Mouse (Mus musculus) cerebellum, adult (tissue): ENCODE measurements around the gene Tmem50b.

Source experiments
- ATAC-seq: cut with Nextera tagmentation; 2 replicates; pipeline ENCODE4 v1.9.2; 2017; ENCODE audit warnings: mild to moderate bottlenecking, moderate library complexity, mixed read lengths; ENCODE audit not compliant: insufficient number of reproducible peaks, low FRiP score, low TSS enrichment

The Tmem50b gene

DNA sequence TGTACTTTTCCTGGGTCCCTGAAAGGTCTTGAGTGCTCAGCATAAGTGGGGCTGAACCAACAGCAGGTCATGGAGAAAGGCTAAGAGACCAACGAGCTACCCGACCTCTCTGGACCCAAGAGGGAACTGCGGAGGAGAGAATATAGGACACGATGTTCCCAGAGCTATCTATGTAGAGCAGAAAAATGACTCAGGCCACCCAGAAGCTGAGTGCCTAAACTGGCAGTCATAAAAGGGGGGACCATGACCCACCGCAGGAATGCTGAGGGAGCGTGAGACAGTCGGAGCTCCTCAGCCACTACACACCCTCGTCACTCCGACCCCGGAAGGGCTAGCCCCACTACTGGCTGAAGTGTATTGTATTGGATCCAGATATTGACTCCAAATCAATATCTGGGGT is 28.6 kb downstream of the Tmem50b start:
- no peak for ATAC-seq

DNA sequence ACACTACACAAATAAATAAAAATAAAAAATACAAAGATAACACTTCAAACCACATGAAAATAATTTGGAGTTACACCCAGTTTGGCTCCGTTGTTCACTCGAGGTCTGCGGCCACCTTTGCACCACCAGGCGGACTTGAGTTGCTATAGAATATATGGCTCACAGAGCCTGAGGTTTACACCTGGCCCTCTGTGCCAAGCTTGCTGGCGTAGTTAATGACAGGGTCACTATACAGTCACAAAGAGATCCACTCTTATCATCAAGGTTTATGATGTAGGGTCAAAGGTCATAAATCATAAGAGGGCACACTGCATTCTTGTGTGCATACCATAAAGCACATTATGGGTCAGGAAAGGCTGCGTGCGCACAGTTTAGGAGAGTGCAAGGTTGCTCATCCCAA is 31.6 kb downstream of the Tmem50b start:
- no peak for ATAC-seq

DNA sequence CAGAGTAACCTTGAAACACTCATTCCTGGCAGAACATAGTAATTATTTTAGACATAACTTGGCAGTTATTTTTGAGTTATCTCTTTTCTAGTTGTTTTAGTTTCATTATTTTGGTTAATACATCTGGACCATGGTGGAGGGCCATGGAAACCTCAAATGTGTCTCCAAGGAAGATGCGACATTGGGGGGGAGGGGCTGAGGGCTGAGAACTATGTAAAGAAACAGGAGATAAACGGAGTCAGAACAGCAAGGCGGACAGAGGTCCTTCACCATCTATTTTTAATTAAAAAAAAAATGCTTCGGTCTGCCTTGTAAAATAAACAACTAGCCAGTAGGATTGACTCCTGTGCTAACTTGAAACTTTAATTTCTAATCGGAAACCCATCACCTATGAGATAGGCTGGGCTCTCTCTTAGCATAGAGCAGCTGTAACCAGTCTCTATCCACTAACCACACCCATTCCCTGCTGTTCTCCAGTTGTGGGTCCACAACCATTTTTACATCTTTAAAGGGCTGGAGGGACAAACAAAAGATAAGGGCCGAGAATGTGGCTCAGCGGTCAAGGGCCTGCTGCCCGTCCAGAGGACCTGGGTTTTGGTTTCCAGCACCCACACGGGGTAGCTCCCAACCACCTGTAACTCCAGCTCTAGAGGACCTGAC is 32.2 kb downstream of the Tmem50b start:
- no peak for ATAC-seq

DNA sequence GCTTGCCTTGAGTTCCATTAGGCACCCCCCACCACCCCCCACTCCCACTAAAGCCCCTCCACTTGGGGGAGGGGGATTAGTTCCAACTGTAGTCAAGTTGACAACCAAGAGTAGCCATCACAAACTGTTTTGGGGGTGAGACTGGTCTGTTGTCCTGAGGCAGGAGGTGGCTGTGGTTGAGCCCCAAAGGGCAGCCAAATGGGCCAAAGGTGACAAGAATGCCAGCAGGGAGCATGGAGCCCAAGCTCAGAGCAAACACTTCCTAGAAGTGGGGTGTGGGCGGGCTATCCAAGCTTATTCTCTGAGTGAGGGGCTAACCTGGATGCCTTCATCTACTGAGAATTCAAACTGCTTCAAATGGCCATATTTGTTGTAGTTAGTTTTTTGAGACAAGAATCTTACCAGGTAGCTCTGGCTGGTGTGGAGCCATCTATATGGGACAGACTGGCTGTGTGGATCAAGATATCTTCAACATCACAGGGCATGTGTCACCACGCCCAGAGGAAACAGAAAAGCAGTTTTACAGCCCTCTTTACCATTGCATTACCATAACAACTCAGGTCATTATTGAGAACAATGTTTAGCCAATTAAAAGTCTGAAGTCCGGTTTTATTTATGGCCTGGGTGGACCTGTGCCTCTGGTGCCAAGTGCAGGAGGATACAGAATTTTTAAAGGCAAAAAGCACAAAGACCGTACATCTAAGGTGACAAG is 32.9 kb downstream of the Tmem50b start:
- ATAC-seq: no peak

DNA sequence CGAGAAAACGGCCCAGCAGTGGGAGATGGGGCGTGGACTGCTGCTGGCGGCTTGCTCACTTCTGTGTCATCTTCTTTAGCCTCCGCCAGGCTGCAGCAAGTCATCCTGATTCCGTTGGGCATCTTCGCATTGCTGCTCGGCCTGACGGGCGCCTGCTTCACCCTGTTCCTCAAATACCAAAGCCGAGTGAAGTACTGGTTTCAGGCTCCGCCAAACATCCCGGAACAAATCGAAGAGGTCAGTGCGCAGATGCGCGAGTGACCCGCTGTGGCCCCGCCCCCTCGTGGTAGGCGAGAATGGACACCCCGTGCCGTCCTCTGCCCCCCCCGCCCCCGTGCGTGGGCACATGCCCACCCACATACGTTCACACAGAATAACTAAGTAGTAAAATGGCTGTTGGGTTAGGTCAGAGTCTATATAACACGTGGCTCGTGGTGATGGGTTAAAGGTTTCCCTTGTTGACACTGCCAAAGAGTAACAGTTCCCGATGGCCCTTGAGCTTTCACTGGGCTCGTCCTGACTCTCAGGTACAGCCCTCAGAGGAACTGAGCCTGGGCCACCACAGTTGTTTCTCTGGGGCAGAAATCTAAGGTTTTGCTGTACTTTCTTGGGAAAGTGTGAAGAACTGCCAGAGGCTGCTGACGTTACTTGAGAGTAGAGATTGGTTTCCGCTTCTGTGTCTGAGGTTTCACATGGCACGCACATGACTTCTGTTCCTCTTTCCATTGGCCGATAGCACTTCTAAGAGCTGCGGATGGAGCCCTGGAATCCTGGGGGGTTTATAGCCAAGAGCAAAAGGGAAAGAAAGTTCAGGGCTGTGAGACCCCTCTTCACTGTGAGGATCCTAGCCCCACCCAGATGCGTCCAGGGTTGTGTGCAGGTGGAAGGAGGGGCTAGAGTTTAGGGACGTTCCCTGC is 35.8 kb downstream of the Tmem50b start:
- no peak for ATAC-seq

DNA sequence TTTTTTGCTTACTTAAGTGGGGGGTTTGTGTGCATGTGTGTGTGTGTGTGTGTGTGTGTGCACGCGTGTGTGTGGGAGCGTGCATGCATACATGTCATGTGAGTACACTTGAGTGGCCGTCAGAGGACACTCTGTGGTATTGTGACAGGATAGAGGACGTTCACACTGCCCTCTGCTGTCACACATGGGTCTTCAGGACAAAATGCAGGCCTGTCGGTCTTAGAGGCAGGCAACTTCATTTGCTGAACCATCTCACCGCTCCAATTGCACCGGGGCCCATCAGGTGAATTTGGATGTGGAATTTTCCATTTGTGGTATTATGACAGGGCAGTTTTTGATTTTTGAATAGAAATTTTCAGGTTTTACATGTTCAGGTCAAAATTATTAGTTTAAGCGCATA is 36.5 kb downstream of the Tmem50b start:
- peak; percentile 70; the same call in 1 of the 2 replicates for ATAC-seq

DNA sequence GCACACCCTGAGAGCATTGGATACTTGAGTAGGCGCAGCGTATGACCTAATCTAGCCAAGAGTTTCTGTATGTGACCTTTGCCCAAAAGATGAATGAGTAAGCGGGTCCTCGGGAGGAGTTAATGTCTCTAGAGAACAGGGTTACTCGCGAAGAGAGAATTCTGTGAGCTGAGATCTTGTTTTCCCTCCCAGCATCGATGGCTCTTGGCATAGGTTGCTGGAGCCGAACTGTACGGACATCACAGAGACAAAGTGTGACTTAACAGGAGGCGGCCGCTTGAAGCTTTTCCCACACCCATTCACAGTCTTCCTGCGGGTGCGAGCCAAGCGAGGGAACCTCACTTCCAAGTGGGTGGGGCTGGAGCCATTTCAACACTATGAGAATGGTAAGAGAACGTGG is 39.9 kb downstream of the Tmem50b start:
- no peak for ATAC-seq

DNA sequence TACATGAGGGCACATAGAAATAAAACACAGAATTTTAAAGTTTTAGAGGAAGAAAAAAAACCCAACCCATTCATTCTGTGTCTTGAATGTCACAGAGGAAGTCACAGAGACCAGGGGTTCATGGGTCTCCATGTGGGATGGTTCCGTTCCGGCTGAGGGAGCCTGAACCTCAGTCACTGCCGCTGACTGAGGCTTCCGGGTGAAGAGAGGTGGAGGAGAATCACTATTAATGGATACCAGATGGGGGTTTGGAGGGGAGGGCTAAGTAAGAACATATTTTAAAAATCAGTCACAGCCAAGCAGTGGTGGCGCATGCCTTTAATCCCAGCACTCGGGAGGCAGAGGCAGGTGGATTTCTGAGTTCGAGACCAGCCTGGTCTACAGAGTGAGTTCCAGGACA is 40.4 kb downstream of the Tmem50b start:
- ATAC-seq: no peak

DNA sequence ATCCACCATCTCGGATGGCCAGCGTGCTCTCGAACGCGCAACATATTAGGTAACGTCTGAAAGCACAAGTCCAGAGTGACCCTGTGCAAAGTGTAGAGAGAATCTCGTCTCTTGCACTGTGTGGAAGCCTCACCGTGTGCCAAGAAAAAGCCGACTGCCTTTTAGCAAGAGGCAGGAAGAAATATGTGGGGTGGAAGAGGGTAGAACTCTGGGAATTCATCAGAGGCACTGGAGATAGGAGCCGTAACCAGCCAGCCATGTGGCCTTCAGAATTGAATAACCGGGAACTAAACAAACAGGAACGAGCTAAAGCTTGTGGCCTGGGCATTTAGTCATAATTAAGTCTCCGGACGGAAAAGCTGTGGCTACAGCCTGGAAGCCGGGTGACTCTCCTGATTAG is 40.9 kb downstream of the Tmem50b start:
- ATAC-seq: no peak

DNA sequence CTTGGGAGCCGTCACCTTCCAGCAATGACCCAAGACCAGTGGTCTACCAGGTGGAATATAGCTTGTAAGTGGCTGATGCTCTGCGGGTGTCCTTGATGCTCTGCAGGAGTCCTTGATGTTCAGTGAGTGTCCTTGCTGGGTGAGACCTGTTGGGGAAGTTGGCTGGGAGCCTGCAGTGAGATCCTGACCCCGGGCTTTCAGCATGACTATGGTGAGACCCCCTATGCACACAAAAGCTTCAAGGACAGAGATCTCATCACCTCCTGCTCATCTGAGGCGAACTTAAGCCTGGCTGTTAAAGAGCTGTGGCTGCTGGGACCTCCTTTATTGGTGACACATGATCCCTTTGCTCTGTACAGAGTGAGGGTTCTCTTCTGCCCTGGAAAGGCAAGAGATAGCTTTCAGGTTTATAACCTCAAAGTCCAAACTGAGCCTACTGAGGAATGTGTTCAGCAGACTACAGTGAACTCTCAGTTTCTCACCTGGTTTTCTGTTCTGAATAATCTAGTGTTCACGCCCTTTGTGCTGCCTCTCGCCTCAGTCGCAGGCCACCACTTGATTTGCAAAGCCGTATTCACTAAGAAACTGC is 42.5 kb downstream of the Tmem50b start:
- no peak for ATAC-seq

DNA sequence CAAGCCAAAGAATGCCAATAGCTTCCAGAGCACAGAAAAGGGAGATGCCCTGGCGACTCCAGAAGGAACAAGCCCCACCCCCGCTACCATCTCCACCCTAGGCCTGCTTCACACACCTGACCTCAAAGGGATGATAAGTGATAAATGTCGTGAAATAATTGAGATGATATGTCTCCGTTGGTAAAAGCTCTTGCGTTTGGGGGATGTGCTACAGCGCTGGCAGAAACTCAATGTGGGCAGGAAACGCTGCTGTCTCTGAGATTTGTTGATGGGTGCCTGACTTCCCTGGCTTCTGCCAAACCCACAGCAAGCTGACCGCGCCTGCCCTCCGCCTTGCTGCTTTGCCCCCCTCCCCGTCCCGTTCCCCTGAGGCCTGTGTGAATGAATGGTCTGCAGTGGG is 44.0 kb downstream of the Tmem50b start:
- no peak for ATAC-seq

DNA sequence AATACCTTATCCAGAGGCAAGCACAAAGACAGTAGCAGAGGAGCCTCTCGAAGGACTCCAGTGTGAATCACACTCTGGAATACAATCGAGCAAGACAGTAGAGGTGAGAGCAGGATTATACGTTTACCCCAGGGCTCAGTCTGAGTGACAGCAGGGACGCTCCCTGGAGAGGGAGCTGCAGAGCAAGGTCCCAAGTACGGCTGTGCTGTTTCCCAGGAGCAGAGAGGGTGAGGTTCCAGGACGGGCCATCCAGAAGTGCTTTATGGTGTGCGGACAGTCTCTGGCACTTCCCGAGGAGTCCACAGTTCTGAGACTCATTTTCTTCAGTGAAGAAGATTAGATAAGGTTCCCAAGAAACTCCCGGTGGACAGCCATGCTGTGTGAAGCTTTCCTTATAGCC is 45.5 kb downstream of the Tmem50b start:
- no peak for ATAC-seq

DNA sequence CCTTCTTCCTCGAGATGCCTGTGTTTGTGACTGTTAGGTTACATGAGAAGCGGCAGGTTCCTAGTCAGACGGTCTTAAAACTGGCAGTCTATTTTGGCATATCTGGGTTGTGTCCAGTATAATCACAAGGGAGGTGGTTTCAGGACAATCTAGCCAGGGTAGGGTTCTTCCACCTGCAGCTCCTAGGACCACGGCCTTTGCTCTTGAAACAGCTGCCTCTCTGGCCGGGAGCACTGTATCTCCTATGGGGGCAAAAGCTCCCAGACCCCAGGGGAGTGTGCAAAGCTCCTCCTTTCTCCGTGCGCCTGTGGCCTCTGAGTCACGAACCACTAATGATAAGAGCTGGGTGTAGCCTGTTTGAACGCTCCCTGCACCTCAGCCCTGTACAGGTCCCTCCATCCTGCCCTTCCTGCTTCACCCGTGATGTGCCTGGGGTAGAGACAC is 46.5 kb downstream of the Tmem50b start:
- ATAC-seq: no peak

DNA sequence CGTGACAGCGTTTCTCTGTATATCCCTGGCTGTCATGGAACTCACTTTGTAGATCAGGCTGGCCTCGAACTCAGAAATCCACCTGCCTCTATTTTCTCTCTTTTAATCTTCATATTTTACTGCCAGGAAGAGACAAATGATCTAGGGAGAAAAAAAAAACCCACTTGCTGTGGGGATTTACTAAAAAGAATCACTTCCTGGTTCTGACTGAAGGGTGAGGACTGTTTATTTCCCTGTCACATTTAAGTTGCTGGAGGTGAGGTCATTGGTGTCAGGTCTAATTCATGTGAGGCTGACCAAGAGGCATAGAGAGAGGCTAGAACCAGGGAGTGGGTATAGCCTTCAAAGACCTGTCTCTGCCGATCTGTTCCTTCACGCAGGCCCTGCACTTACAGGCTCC is 48.0 kb downstream of the Tmem50b start:
- ATAC-seq: no peak

DNA sequence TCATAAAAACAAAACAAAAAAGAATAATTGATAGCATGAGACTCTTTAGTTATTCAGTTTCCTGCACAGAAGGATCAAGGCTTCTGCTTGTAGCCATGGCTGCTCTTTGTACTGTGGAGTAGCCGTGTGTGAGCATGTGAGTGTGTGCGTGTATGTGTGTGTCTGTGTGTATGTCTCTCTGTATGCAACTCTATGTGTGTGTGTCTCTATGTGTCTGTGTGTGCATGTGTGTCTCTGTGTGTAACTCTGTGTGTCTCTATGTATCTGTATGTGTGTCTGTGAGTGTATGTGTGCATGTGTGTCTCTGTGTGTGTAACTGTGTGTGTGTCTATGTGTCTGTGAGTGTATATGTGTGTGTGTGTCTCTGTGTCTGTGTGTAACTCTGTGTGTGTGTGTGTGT is 48.6 kb downstream of the Tmem50b start:
- no peak for ATAC-seq

DNA sequence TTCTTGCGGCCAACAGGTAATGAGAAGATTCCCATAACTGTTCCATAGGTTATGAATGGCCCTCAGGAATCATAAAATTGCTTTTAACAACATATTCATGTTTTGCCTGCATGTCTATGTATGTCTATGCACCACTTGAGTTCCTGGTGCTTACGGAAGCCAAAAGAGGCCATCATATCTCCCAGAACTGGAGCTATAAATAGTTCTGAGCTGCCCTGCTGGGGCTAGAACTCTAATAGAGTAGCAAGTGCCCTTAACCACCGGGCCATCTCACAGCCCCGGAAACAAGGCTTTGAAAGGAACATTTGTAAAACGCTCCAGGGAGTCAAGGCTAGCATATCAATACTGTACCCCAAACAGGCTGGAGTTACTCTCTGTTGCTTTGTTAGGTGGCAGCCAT is 49.0 kb downstream of the Tmem50b start:
- ATAC-seq: no peak

DNA sequence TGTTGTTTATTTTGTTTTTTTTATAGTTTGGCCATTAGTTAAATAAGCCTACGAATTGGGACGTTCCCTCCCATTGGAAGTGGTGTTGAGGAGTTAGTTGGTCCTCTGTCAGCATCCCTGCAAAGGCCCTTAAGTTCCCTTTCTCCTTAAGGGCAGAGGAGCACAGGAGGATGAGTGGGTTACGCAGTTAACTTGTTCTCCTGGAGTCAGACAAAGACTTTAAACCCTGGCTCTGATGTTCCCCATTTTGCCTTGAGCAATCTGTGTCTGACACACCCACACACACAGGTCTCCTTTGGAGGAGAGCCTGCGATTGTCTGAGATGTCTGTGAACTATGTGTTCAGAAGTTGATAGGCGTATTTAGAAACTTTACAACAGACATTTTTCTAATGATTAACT is 49.6 kb downstream of the Tmem50b start:
- no peak for ATAC-seq

DNA sequence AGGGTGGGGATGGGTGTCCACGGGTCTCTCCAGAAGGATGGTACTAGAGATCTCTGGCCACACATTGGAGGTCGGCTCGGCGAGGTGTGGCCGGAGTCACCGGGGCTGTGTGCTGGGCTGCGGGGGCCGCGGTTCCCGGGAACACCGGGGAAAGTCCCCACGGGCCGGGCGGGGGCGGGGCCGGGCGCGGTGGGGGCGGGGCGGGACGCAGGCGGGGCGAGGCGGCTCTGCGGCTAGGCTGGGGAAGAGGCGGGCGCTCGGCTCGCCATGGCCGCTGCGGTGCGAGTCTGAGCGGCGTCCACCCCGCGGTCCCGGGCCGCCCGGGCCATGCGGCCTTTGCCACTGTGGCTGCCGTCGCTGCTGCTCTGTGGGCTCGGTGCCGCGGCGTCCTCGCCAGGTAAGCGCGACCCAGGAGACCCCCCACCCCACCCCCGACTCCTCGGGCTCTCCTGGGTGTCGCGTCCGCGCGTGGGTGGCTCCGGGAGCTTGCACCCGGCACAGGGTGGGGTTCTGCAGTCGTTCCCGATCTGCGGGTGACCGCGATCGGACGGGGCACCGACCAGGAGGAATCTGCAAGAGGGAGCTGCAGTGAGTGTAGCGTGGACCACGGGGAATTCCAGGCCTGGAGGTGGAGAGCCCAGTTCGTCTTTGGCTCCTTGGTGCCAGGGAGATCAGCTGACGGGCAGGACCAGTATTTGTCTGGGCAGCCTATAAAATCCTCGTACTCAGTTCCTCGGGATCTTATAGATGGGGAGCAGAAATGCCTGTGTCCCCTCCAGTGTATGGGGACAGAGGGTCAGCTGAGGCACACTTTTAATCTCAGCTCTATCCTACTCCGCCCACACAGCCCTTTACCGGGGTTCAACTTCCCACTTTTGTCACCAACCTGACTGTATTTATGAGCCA is 50.5 kb downstream of the Tmem50b start, which contains the start of gene Ifngr2:
Gene Ifngr2, plus strand, starts transcription at position 237 of the 906 bp plus-strand sequence.
- peak; percentile 67 for ATAC-seq

DNA sequence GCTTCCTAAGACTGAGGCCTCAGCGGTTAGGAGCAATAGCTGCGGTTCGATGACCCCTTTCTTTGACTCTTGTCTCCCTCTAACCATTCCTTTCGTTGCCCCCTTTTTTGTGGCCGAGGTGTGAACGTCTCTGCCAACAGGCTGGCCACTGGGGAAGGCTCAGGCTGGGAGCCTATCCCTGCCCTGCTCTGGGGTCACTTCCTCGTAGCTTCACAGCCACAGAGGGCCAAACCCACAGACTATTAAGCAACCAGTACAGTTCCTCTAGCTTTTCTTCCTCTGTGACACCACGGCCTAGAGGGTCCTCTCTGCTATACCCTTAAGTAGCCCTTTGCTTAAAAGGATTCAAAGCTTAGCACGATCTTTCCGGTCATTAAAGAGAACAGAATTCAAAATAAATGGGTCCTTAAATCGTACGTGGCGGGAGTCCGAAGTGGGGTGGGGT is 51.2 kb downstream of the Tmem50b start:
- 0 out of 2 replicates have a peak, but pooled peaks have one; percentile 12 for ATAC-seq
